Mouse (Mus musculus) lung, postnatal 0 days (tissue): ENCODE results near the gene Rbm28.

Experiments used
- CTCF ChIP-seq: IDR thresholded peaks from 2 replicates; pipeline ENCODE4 v1.5.1; 2016; ENCODE audit warnings: antibody characterized with exemption, mild to moderate bottlenecking
- EP300 ChIP-seq: IDR thresholded peaks from 2 replicates; pipeline ENCODE4 v1.6.1; 2016; ENCODE audit warnings: antibody characterized with exemption, mild to moderate bottlenecking, control low read depth

- TF ChIP-seq CTCF, result no peak
- TF ChIP-seq EP300, result no peak
These were observed 17.3 kb downstream of the Rbm28 start for GRCm38 (mm10) chr6:29147407-29148010.
